Mouse (Mus musculus) MEL (cell line): ENCODE data around the gene Fbxo7. TPM values are rescaled to one million over a fixed set of nuclear protein-coding genes. Genes with fewer than 3 reads are reported as not detected.

ENCODE experiments used
- DNase-seq: peaks from one replicate; pipeline ENCODE4 v3.0.0; 2011; ENCODE audit warnings: low read depth, low spot score
- H3K27ac ChIP-seq: 2 replicates; pipeline ENCODE4 v1.5.1; 2012; ENCODE audit warnings: low read depth, mild to moderate bottlenecking, control low read depth, low read length, moderate library complexity; ENCODE audit not compliant: control insufficient read depth
- H3K27me3 ChIP-seq, 2 experiments: fragments of 150-350 bp in 1 of 2; sonication (generic) in 1 of 2; 2 replicates each; pipeline ENCODE4 v1.6.1; 2012; ENCODE audit warnings: low read length in 2 of 2, mild to moderate bottlenecking in 2 of 2, improper control_type of control experiment in 1 of 2, moderate library complexity in 1 of 2; ENCODE audit not compliant: insufficient read depth in 2 of 2, control insufficient read depth in 1 of 2
- H3K36me3 ChIP-seq, 2 experiments: 2 replicates each; pipeline ENCODE4 v1.6.1; 2012 to 2014; ENCODE audit warnings: low read length in 2 of 2, improper control_type of control experiment in 1 of 2, inconsistent platforms in 1 of 2, mild to moderate bottlenecking in 1 of 2; ENCODE audit not compliant: insufficient read depth in 2 of 2, control insufficient read depth in 1 of 2
- H3K4me1 ChIP-seq, 2 experiments: fragments of 150-350 bp in 1 of 2; sonication (generic) in 1 of 2; 2 replicates each; pipeline ENCODE4 v1.6.1; 2012; ENCODE audit warnings: low read length in 2 of 2, improper control_type of control experiment in 1 of 2, mild to moderate bottlenecking in 1 of 2; ENCODE audit not compliant: insufficient read depth in 2 of 2, control insufficient read depth in 1 of 2
- H3K4me3 ChIP-seq, 2 experiments: fragments of 150-350 bp in 1 of 2; sonication (generic) in 1 of 2; 2 replicates each; pipeline ENCODE4 v1.5.1; 2012; ENCODE audit warnings: low read depth in 2 of 2, low read length in 2 of 2, mild to moderate bottlenecking in 2 of 2, moderate library complexity in 2 of 2, control low read depth in 1 of 2, improper control_type of control experiment in 1 of 2; ENCODE audit not compliant: control insufficient read depth in 1 of 2, insufficient read depth in 1 of 2
- H3K79me2 ChIP-seq: 2 replicates; pipeline ENCODE4 v1.6.1; 2012; ENCODE audit warnings: mild to moderate bottlenecking, low read length, moderate library complexity; ENCODE audit not compliant: control insufficient read depth, poor library complexity, insufficient read depth
- H3K9ac ChIP-seq: 2 replicates; pipeline ENCODE4 v1.6.1; 2012; ENCODE audit warnings: low read depth, mild to moderate bottlenecking, control low read depth, low read length, moderate library complexity; ENCODE audit not compliant: control insufficient read depth, poor library complexity, severe bottlenecking
- H3K9me3 ChIP-seq: fragments of 150-350 bp; sonication (generic); replicated peaks from 2 replicates; pipeline ENCODE4 v1.6.1; 2012; ENCODE audit warnings: mild to moderate bottlenecking, low read length, improper control_type of control experiment, moderate library complexity; ENCODE audit not compliant: insufficient read depth
- CHD1 ChIP-seq: IDR thresholded peaks from 2 replicates; pipeline ENCODE4 v1.6.1; 2012; ENCODE audit warnings: low read depth, mild to moderate bottlenecking, inconsistent platforms, low read length, improper control_type of control experiment
- CTCF ChIP-seq, 3 experiments: IDR thresholded peaks in 2 of 3; conservative IDR thresholded peaks in 1 of 3; 2 replicates each; pipeline ENCODE4 v1.5.1; 2011 to 2012; ENCODE audit warnings: low read length in 3 of 3, low read depth in 2 of 3, mild to moderate bottlenecking in 2 of 3, improper control_type of control experiment in 1 of 3, inconsistent platforms in 1 of 3, mixed read lengths in 1 of 3, moderate library complexity in 1 of 3; ENCODE audit not compliant: control insufficient read depth in 1 of 3, insufficient read depth in 1 of 3, poor library complexity in 1 of 3, severe bottlenecking in 1 of 3
- E2F4 ChIP-seq: IDR thresholded peaks from 2 replicates; pipeline ENCODE4 v1.6.1; 2011; ENCODE audit warnings: low read depth, low read length, improper control_type of control experiment, borderline replicate concordance
- ETS1 ChIP-seq: IDR thresholded peaks from 2 replicates; pipeline ENCODE4 v1.6.1; 2012; ENCODE audit warnings: low read depth, mild to moderate bottlenecking, inconsistent platforms, low read length, improper control_type of control experiment, moderate library complexity
- GABPA ChIP-seq: IDR thresholded peaks from 2 replicates; pipeline ENCODE4 v1.6.1; 2012; ENCODE audit warnings: low read depth, mild to moderate bottlenecking, inconsistent platforms, low read length, improper control_type of control experiment, moderate library complexity
- KAT2A ChIP-seq: conservative IDR thresholded peaks from 2 replicates; pipeline ENCODE4 v1.6.1; 2012; ENCODE audit warnings: low read depth, low read length, improper control_type of control experiment, inconsistent platforms
- MXI1 ChIP-seq: IDR thresholded peaks from 2 replicates; pipeline ENCODE4 v1.6.1; 2011; ENCODE audit warnings: mild to moderate bottlenecking, low read depth, low read length, improper control_type of control experiment
- NELFE ChIP-seq: IDR thresholded peaks from 2 replicates; pipeline ENCODE4 v1.6.1; 2011; ENCODE audit warnings: low read depth, low read length, improper control_type of control experiment
- NRF1 ChIP-seq: IDR thresholded peaks from 2 replicates; pipeline ENCODE4 v1.6.1; 2014; ENCODE audit warnings: low read depth, mild to moderate bottlenecking, inconsistent platforms, low read length, improper control_type of control experiment, moderate library complexity; ENCODE audit not compliant: poor library complexity, insufficient read depth, severe bottlenecking
- SIN3A ChIP-seq: IDR thresholded peaks from 2 replicates; pipeline ENCODE4 v1.6.1; 2012; ENCODE audit warnings: low read length, improper control_type of control experiment, inconsistent platforms
- SMC3 ChIP-seq: IDR thresholded peaks from 2 replicates; pipeline ENCODE4 v1.6.1; 2011; ENCODE audit warnings: low read depth, low read length, improper control_type of control experiment
- TBP ChIP-seq: IDR thresholded peaks from 2 replicates; pipeline ENCODE4 v1.8.0; 2011; ENCODE audit warnings: low read depth, low read length, improper control_type of control experiment
- UBTF ChIP-seq: IDR thresholded peaks from 2 replicates; pipeline ENCODE4 v1.6.1; 2012; ENCODE audit warnings: low read depth, mild to moderate bottlenecking, inconsistent platforms, low read length, improper control_type of control experiment, moderate library complexity, borderline replicate concordance; ENCODE audit not compliant: insufficient read depth
- USF1 ChIP-seq: IDR thresholded peaks from 2 replicates; pipeline ENCODE4 v1.6.1; 2014; ENCODE audit warnings: low read depth, mild to moderate bottlenecking, inconsistent platforms, low read length, improper control_type of control experiment, moderate library complexity
- ZC3H11A ChIP-seq: IDR thresholded peaks from 2 replicates; pipeline ENCODE4 v1.6.1; 2012; ENCODE audit warnings: low read depth, mild to moderate bottlenecking, inconsistent platforms, low read length, improper control_type of control experiment
- ZKSCAN1 ChIP-seq: IDR thresholded peaks from 2 replicates; pipeline ENCODE4 v1.6.1; 2012; ENCODE audit warnings: low read depth, mild to moderate bottlenecking, inconsistent platforms, low read length, improper control_type of control experiment, moderate library complexity
- ZMIZ1 ChIP-seq: IDR thresholded peaks from 2 replicates; pipeline ENCODE4 v1.6.1; 2012; ENCODE audit warnings: low read depth, mild to moderate bottlenecking, inconsistent platforms, low read length, improper control_type of control experiment, moderate library complexity
- ZNF384 ChIP-seq: IDR thresholded peaks from 2 replicates; pipeline ENCODE4 v1.6.1; 2012; ENCODE audit warnings: low read depth, mild to moderate bottlenecking, inconsistent platforms, low read length, improper control_type of control experiment
- polyA plus RNA-seq, 2 experiments: library from polyadenylated mRNA; stranded (reverse) in 1 of 2; unstranded in 1 of 2; fragments of >175 nt in 1 of 2; fragments of >200 nt in 1 of 2; gene quantifications; 2 replicates each; pipeline versions ENCODE4 v1.2.1 to v1.2.4; 2012; ENCODE audit warnings: low replicate concordance in 2 of 2, low read depth in 1 of 2; ENCODE audit not compliant: insufficient read length in 2 of 2, insufficient read depth in 1 of 2, missing spikeins in 1 of 2
- total RNA-seq: library from RNA; depleted of rRNA; stranded (reverse); fragments of 300-350 nt; gene quantifications from 2 replicates; pipeline ENCODE4 v1.2.3, GENCODE M21; 2012

Fbxo7 gene
- total and polyA plus RNA-seq, 3 experiments: 24.5 to 131 (median 34.8) TPM

GRCm38 (mm10) chr10:86070751-86071150 lies 49.0 kb downstream of the Fbxo7 start:
- Histone ChIP-seq H3K4me3 (no peak overlapping the region), H3K9me3 (no peaks in the 10 kb centered on the region), H3K27me3 (no peaks in the 10 kb centered on the region), H3K27ac (no peak overlapping the region), H3K79me2 (no peaks in the 10 kb centered on the region), H3K9ac (no peak overlapping the region), H3K36me3 (no peaks in the 10 kb centered on the region), H3K4me1 (no peaks in the 10 kb centered on the region)
- no peak for TF ChIP-seq CTCF (IDR thresholded peaks at IDR 0.05 in 2 of 3, conservative IDR thresholded peaks at IDR 0.05 in 1 of 3; ENCODE audit: control insufficient read depth in 1 of 3, insufficient read depth in 1 of 3, low read depth in 2 of 3, low read length in 3 of 3, poor library complexity in 1 of 3, severe bottlenecking in 1 of 3)
- no peak for DNase-seq

GRCm38 (mm10) chr10:86074134-86074533 lies 52.4 kb downstream of the Fbxo7 start:
- H3K4me1 ChIP-seq: no peaks in the 10 kb centered on the region
- TF ChIP-seq SMC3 (no peak), NRF1 (no peak), MXI1 (no peak), ETS1 (no peak), ZC3H11A (no peak), ZMIZ1 (no peak), E2F4 (no peak), ZNF384 (no peak), ZKSCAN1 (no peak), USF1 (no peak), GABPA (no peak), NELFE (no peak), UBTF (no peak), CHD1 (no peak), TBP (no peak), SIN3A (no peak), KAT2A (no peak)
- TF ChIP-seq, all 39 proteins: peak for 0
- H3K36me3 ChIP-seq: no peaks in the 10 kb centered on the region
- H3K27ac ChIP-seq: no peak overlapping the region
- no peaks in the 10 kb centered on the region for H3K27me3 ChIP-seq
- DNase-seq: no peak
- no peak overlapping the region for H3K9ac ChIP-seq
- H3K79me2 ChIP-seq: no peaks in the 10 kb centered on the region
- H3K4me3 ChIP-seq: no peak overlapping the region
- H3K9me3 ChIP-seq: no peaks in the 10 kb centered on the region
